Mouse (Mus musculus): ENCODE data around the gene Stab2. TPM values are rescaled to one million over a fixed set of nuclear protein-coding genes. Genes with fewer than 3 reads are reported as not detected.

The Stab2 gene
- polyA plus RNA-seq, 1 experiment from 2014 or later = 0.06 TPM

- peak; percentile 40; the same call in 1 of the 2 replicates for ATAC-seq
- H3K4me3 ChIP-seq (replicated peaks; ENCODE audit: low read length) = no peak overlapping the region
- H3K9me3 ChIP-seq (ENCODE audit: control insufficient read depth, low read length) = no peaks in the 10 kb centered on the region
- H3K9ac ChIP-seq (replicated peaks; ENCODE audit: low read depth, low read length) = no peak overlapping the region
- H3K27ac ChIP-seq (ENCODE audit: low read length) = no peak overlapping the region
- WGBS = 79% methylated on average over 2 of the region's 2 CpGs
- H3K4me1 ChIP-seq (replicated peaks; ENCODE audit: control insufficient read depth, insufficient read depth, low read length) = no peaks in the 10 kb centered on the region; the same call in 1 of the 2 replicates
- H3K4me2 ChIP-seq (ENCODE audit: low read length) = no peak overlapping the region
- no peaks in the 10 kb centered on the region for H3K36me3 ChIP-seq (ENCODE audit: control insufficient read depth, insufficient read depth)
- H3K27me3 ChIP-seq (replicated peaks; ENCODE audit: control insufficient read depth, insufficient read depth, low read length) = no peaks in the 10 kb centered on the region
These were observed 214.3 kb downstream of the Stab2 start for GRCm38 (mm10) chr10:86793509-86793951.

GRCm38 (mm10) chr10:86791507-86792184, 216.2 kb downstream of the Stab2 start:
- no peak for ATAC-seq
- no peak overlapping the region for H3K9ac ChIP-seq (replicated peaks; ENCODE audit: low read depth, low read length)
- no peaks in the 10 kb centered on the region for H3K36me3 ChIP-seq (ENCODE audit: control insufficient read depth, insufficient read depth)
- no peak overlapping the region for H3K27ac ChIP-seq (ENCODE audit: low read length)
- H3K9me3 ChIP-seq (ENCODE audit: control insufficient read depth, low read length) = no peaks in the 10 kb centered on the region
- H3K4me1 ChIP-seq (replicated peaks; ENCODE audit: control insufficient read depth, insufficient read depth, low read length) = peaks cover 7% of the 10 kb centered on the region
- no peak overlapping the region for H3K4me3 ChIP-seq (replicated peaks; ENCODE audit: low read length)
- 91% methylated on average over 7 of the region's 7 CpGs for WGBS
- no peaks in the 10 kb centered on the region for H3K27me3 ChIP-seq (replicated peaks; ENCODE audit: control insufficient read depth, insufficient read depth, low read length)
- no peak overlapping the region for H3K4me2 ChIP-seq (ENCODE audit: low read length)

Other genes with a start within 250 kb of the Stab2 start
- gene Gm49358, start 244.1 kb downstream of the Stab2 start, polyA plus RNA-seq (2015; fragmentation: Nextera tagmentation; extraction: Ambion mirVana) = not detected in 2 replicates
- gene Nt5dc3, start 229.0 kb downstream of the Stab2 start, polyA plus RNA-seq (2015; fragmentation: Nextera tagmentation; extraction: Ambion mirVana) = 7.8 and 8.1 TPM in 2 replicates
- gene 1700113H08Rik, start 50.0 kb upstream of the Stab2 start, polyA plus RNA-seq (2015; fragmentation: Nextera tagmentation; extraction: Ambion mirVana) = not detected in 2 replicates

Measured in forebrain, embryonic 16.5 days (tissue).